Mouse (Mus musculus) cerebellum, adult 2 months (tissue): ENCODE results near the gene Mup21.

Experiments
- CTCF ChIP-seq: fragments of 200-500 bp; IDR thresholded peaks from 2 replicates; pipeline ENCODE4 v1.5.1; 2011; ENCODE audit warnings: low read depth, mild to moderate bottlenecking, control low read depth, low read length, moderate library complexity, borderline replicate concordance; ENCODE audit not compliant: insufficient read depth
- POLR2A ChIP-seq: fragments of 200-500 bp; IDR thresholded peaks from 2 replicates; pipeline ENCODE4 v1.6.1; 2011; ENCODE audit warnings: low read length, control low read depth, borderline replicate concordance; ENCODE audit not compliant: insufficient read depth

- TF ChIP-seq CTCF = peak; percentile 51; the same call in 1 of the 2 replicates
- no peak for TF ChIP-seq POLR2A
Observed at GRCm38 (mm10) chr4:62177282-62177681, 26.6 kb upstream of the Mup21 start.
